Mouse (Mus musculus): ENCODE results near the gene Rmi1.
"Not testable (repeated sequence)": the region's sequence is repeated elsewhere in the genome, so short reads cannot be mapped to it uniquely, and the experiment has no call there.

GRCm38 (mm10) chr13:58403243-58403642 lies 1.2 kb downstream of the Rmi1 start, which contains the start of gene Hnrnpk:
- TF ChIP-seq FLI1 (IDR thresholded peaks at IDR 0.05; ENCODE audit: low read length); GATA1 (IDR thresholded peaks at IDR 0.05; ENCODE audit: borderline replicate concordance, low read length): not testable (repeated sequence)

Data from megakaryocyte, embryonic 14.5 days (primary cell).